Mouse (Mus musculus) embryo, embryonic 11 days (tissue): ENCODE measurements at regions not wholly inside any gene's neighbourhood (a gene's known extent, or its start where the extent isn't known, plus 50 kb on each side); places are given as distances from the start of the nearest gene placed in this dataset.
"Not testable (repeated sequence)": the region's sequence is repeated elsewhere in the genome, so short reads cannot be mapped to it uniquely, and the experiment has no call there.

Experiments
- DNase-seq: peaks from one replicate; pipeline ENCODE4 v3.0.0-alpha.2; 2015

DNA sequence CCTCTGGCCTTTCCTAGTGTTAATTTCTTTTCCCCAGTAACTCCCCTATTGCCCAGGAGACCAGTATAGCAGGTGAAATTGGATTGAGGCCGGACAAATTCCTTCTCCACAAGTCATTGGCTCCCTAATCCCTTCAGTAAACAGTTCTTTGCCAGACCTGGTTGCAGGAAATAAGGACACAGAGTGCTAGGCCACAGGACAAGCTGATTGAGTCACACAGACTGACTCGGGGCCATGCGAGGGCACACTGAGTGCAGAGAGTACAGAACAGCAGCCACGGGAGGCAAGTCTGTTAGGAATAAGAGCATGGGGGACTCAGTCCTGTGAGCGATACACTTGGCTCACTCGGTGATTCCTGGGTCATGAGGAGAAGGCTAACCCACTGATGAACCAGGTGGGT, 134.3 kb upstream of the Ajap1 start:
- no peak for DNase-seq

GRCm38 (mm10) chr4:153620871-153621270, 138.3 kb upstream of the Ajap1 start:
- no peak for DNase-seq

GRCm38 (mm10) chr4:153631161-153631560, 148.6 kb upstream of the Ajap1 start:
- DNase-seq = no peak

DNA sequence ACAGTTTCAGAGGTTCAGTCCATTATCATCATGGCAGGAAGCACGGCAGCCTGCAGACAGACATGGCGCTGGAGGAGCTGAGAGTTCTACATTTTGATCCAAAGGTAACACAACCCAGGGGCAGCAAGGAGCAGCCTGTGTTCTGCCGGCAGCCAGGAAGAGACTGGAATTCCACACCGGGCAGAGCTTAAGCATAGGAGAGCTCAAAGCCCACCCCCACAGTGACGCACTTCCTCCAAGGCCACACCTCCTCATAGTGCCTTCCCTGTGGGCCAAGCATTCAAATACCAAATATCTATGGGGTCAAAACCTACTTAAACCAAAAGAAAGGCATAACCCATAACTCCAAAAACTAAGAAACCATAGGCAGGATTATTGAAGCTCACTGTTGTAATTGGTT, 149.4 kb upstream of the Ajap1 start:
- DNase-seq = no peak

DNA sequence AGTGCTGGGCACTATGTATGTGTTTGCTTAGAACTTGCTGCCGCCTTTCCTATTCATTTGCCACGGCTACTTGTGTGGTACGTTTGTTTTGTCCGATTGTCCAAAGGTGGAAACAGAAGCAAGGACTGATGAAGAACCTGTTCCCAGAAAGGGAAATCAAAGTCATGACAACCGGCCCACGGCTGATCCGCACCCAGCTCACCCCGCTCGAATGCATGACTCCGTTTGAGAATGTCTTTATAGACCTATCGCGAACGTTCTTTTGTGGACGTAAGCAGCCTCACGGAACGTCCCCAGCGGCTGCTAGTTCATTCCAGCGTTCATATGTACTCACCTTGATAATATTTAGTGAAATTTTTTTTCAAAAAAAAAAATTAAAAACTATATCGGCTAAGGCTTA, 149.9 kb upstream of the Ajap1 start:
- no peak for DNase-seq

DNA sequence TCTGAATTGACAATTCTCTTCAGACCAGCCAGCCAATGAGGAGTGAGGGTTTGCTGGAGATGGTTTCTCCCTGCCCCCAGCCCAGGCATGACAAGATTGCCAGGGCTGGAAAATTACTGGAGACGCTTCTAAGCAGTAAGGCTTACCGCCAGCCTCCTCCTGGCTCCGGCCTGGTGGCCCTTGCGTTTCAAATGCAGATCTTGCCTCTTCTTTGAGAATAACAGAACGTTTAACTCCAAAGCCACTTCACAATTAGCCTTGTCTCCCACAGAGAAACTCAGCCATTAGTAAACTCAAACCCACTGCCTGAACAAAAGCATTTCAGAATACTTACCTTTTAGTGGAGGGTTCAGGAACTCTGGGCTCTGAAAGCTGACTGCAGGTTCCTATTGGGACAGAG, 150.6 kb upstream of the Ajap1 start:
- no peak for DNase-seq

- peak; percentile 20 for DNase-seq
Observed at GRCm38 (mm10) chr4:153634221-153634881, 151.7 kb upstream of the Ajap1 start.

- peak; percentile 31 for DNase-seq
Observed at GRCm38 (mm10) chr4:153637989-153638388, 155.4 kb upstream of the Ajap1 start.

- peak; percentile 43 for DNase-seq
Observed at GRCm38 (mm10) chr4:153651849-153652248, 169.2 kb upstream of the Ajap1 start.

GRCm38 (mm10) chr4:153652841-153653240, 170.2 kb upstream of the Ajap1 start:
- DNase-seq = no peak

DNA sequence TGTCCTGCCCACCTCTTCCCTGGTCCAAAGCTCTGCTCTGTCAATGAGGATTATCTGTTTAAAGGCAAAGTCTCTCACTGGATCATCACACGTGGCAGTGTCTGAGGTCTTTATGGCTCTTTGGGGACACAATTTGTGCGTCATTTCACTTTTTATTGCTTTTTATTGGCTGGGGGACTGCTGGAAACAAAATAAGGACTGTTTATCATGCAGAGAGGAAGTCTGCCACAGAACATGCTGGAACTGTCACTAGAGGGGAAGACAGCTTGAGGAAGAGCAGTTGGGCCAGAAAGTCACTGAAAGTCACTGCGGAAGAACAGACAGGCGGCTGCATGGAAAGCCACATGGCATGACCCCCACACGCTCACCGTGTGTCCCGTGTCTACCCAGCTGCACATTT, 180.1 kb upstream of the Ajap1 start:
- no peak for DNase-seq

- not testable (repeated sequence) for DNase-seq
Observed at GRCm38 (mm10) chr4:153666626-153667236, 184.1 kb upstream of the Ajap1 start.

DNA sequence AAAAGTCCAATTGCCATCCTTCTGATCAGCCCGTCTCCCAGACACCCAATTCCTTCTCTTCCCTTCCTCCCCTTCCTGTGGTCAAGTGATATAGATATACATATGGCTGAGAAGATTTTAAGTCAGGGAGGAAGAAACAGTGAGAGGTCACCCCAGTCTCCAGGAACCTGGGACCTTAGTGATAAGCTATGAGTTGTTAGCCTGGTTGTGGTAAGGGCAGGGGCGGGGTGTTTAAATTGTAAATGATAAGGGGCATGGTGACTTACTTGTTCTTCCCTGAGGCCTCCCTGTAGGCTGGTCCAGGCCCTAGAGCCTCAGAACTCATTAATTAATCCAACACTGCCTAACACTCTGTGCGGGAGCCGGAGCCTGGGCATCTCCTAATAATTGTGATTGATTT, 186.5 kb upstream of the Ajap1 start:
- no peak for DNase-seq

DNA sequence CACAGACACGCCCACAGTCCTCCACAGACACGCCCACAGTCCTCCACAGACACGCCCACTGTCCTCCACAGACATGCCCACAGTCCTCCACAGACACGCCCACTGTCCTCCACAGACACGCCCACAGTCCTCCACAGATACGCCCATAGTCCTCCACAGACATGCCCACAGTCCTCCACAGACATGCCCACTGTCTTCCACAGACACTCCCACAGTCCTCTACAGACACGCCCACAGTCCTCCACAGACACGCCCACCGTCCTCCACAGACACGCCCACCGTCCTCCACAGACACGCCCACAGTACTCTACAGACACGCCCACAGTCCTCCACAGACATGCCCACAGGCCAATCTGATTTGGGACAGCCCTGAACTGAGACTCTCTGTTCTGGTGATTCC, 187.6 kb upstream of the Ajap1 start:
- DNase-seq = no peak

GRCm38 (mm10) chr4:153675431-153675830, 192.8 kb upstream of the Ajap1 start:
- DNase-seq = no peak

DNA sequence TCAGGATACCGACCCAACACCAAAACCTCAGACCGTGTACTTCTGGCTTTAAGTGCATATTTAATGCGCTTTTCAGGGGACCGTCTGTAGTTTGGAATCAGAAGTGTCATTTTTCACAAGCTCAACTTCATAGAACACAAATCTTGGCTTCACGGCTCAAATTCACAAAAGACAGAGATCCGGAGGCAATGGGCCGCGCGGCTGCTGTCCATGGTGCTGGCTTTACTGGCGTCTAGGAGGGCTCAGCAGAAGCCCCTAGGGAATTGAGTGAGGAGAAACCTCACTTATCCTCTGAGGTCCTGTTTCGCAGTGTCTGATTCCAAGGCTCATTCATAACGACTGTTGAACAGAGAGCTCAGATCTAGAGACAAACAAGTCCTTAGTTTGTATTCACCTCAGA, 196.5 kb upstream of the Ajap1 start:
- peak; percentile 82 for DNase-seq

GRCm38 (mm10) chr4:153688441-153688840, 205.8 kb upstream of the Ajap1 start:
- no peak for DNase-seq

GRCm38 (mm10) chr4:153693881-153694280, 211.3 kb upstream of the Ajap1 start:
- no peak for DNase-seq

- peak; percentile 40 for DNase-seq
Observed at GRCm38 (mm10) chr4:153696426-153697040, 213.9 kb upstream of the Ajap1 start.

GRCm38 (mm10) chr4:153707218-153707617, 224.6 kb upstream of the Ajap1 start:
- DNase-seq = peak; percentile 28

GRCm38 (mm10) chr4:153714995-153715645, 232.5 kb upstream of the Ajap1 start:
- DNase-seq = no peak

- no peak for DNase-seq
Observed at GRCm38 (mm10) chr4:153717273-153717672, 234.7 kb upstream of the Ajap1 start.

DNA sequence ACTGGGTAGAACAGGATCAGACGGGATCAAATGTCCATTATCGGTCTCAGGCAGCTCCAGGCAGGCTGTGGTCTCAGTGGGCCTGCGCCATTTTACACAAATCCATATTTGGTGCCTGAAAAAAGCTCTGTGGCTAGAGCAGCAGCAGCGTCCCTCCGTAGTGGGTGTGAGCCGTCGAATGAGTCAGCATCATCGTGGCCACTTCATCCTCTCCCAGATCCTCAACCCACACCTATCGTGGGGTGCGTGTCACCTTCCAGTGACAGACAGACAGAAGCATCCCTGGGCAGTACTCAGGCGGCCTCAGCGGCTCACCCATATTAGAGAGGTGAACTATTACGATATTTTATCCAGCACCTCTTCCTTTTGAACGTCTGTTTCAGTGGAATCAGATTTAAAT, 233.0 kb upstream of the A430005L14Rik start:
- DNase-seq = no peak

DNA sequence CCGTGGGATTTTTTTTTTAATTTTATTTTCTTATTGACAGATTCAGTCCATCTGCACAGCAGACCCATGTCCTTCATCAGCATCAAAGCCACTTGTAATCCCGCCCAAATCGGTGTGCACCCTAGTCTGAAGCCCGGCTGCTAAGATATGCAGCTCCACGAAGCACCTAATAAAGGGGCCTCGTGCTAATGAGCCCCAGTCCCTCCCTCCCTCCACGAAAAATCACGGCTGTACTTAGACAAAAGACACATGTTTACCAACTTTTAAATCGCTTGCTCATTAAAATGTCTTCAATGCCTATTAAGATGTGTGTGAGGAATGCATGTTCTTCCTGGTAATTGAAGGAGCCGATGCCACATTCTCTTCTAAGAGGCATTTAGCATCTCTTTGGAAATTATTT, 229.8 kb upstream of the A430005L14Rik start:
- no peak for DNase-seq
